Mouse (Mus musculus) liver, embryonic 12.5 days (tissue): ENCODE measurements around the gene Chrne. TPM values are rescaled to one million over a fixed set of nuclear protein-coding genes. Genes with fewer than 3 reads are reported as not detected.
A peak's percentile ranks its signal among the peaks of the same experiment; 100 is the strongest.

Experiments
- ATAC-seq: fragments of 200-750 bp; cut with Nextera tagmentation; 2 replicates; pipeline ENCODE4 v1.8.0; 2017; ENCODE audit warnings: moderate number of reproducible peaks, mild to moderate bottlenecking, moderate library complexity
- H3K27ac ChIP-seq: fragments of 300-500 bp; sonication (generic); 2 replicates; pipeline ENCODE4 v1.5.1; 2016; ENCODE audit warnings: mild to moderate bottlenecking
- H3K27me3 ChIP-seq: fragments of 300-500 bp; sonication (generic); replicated peaks from 2 replicates; pipeline ENCODE4 v1.6.1; 2016; ENCODE audit warnings: mild to moderate bottlenecking, moderate library complexity
- H3K36me3 ChIP-seq: fragments of 300-500 bp; sonication (generic); 2 replicates; pipeline ENCODE4 v1.6.1; 2016; ENCODE audit warnings: mild to moderate bottlenecking, moderate library complexity
- H3K4me1 ChIP-seq: fragments of 300-500 bp; sonication (generic); 2 replicates; pipeline ENCODE4 v1.6.1; 2016
- H3K4me2 ChIP-seq: fragments of 300-500 bp; sonication (generic); 2 replicates; pipeline ENCODE4 v1.6.1; 2016; ENCODE audit warnings: mild to moderate bottlenecking, moderate library complexity
- H3K4me3 ChIP-seq: fragments of 300-500 bp; sonication (generic); 2 replicates; pipeline ENCODE4 v1.5.1; 2016; ENCODE audit warnings: mild to moderate bottlenecking, moderate library complexity
- H3K9ac ChIP-seq: fragments of 300-500 bp; sonication (generic); 2 replicates; pipeline ENCODE4 v1.6.1; 2016; ENCODE audit warnings: mild to moderate bottlenecking, moderate library complexity
- H3K9me3 ChIP-seq: fragments of 300-500 bp; sonication (generic); replicated peaks from 2 replicates; pipeline ENCODE4 v1.6.1; 2016; ENCODE audit warnings: mild to moderate bottlenecking, moderate library complexity
- WGBS: fragments of 180-500 bp; shearing (Covaris S2); methylation state at CpG from one replicate; pipeline ENCODE4 v1.1.7; 2016; ENCODE audit not compliant: insufficient replicate concordance; 5-methylcytosine and 5-hydroxymethylcytosine counted together
- polyA plus RNA-seq: library from polyadenylated mRNA; unstranded; fragments of >200 nt; fragmentation: Nextera tagmentation; extraction: Ambion mirVana; gene quantifications from 2 replicates; pipeline ENCODE4 v1.2.1, GENCODE M21; 2016

Gene Chrne
- polyA plus RNA-seq, 1 experiment from 2014 or later, result not detected

- peak within 1 kb of the TSS; percentile 99 for H3K27ac ChIP-seq
- H3K36me3 ChIP-seq, result peaks cover 33% of the 10 kb centered on the region
- ATAC-seq, result no peak
- H3K9me3 ChIP-seq, result no peaks in the 10 kb centered on the region
- H3K4me3 ChIP-seq, result peak within 1 kb of the TSS; percentile 99
- 0 out of 2 replicates have a peak, but pooled peaks cover 9% of the 10 kb centered on the region for H3K27me3 ChIP-seq
- H3K4me1 ChIP-seq, result peaks cover 52% of the 10 kb centered on the region
- H3K4me2 ChIP-seq, result peak within 1 kb of the TSS; percentile 93
- H3K9ac ChIP-seq, result peak within 1 kb of the TSS; percentile 99
- 24% methylated on average over 3 of the region's 3 CpGs for WGBS
Measured at GRCm38 (mm10) chr11:70656964-70657363, 37.9 kb upstream of the Chrne start, which contains the start of gene Eno3. Eno3 (plus strand) TSS chr11:70657202.

- peak overlapping the region; percentile 99 for H3K4me3 ChIP-seq
- H3K4me1 ChIP-seq, result peaks cover 57% of the 10 kb centered on the region
- H3K27ac ChIP-seq, result peak overlapping the region; percentile 99
- H3K9ac ChIP-seq, result peak overlapping the region; percentile 99
- H3K4me2 ChIP-seq, result peak overlapping the region; percentile 93
- ATAC-seq, result no peak
- peaks cover 35% of the 10 kb centered on the region for H3K36me3 ChIP-seq
- H3K9me3 ChIP-seq, result no peaks in the 10 kb centered on the region
- 0 out of 2 replicates have a peak, but pooled peaks cover 9% of the 10 kb centered on the region for H3K27me3 ChIP-seq
- WGBS, result 19% methylated on average over 16 of the region's 16 CpGs
Measured at GRCm38 (mm10) chr11:70656456-70656927, 37.5 kb upstream of the Chrne start.

GRCm38 (mm10) chr11:70655571-70656455, 36.8 kb upstream of the Chrne start:
- peak overlapping the region; percentile 99 for H3K9ac ChIP-seq
- ATAC-seq, result peak; percentile 14; the same call in 1 of the 2 replicates
- 1% methylated on average over 61 of the region's 61 CpGs for WGBS

GRCm38 (mm10) chr11:70654923-70655570, 36.0 kb upstream of the Chrne start:
- peak overlapping the region; percentile 99 for H3K27ac ChIP-seq
- WGBS, result under 1% methylated on average over 47 of the region's 48 CpGs
- peaks cover 71% of the 10 kb centered on the region for H3K4me1 ChIP-seq

More at GRCm38 (mm10) chr11:70655571-70656455, 36.8 kb upstream of the Chrne start:
- peak overlapping the region; percentile 93 for H3K4me2 ChIP-seq
- H3K27ac ChIP-seq, result peak overlapping the region; percentile 99
- peak overlapping the region; percentile 99 for H3K4me3 ChIP-seq
- H3K9me3 ChIP-seq, result no peaks in the 10 kb centered on the region
- H3K4me1 ChIP-seq, result peaks cover 64% of the 10 kb centered on the region
- peaks cover 35% of the 10 kb centered on the region for H3K36me3 ChIP-seq
- 0 out of 2 replicates have a peak, but pooled peaks cover 9% of the 10 kb centered on the region for H3K27me3 ChIP-seq

GRCm38 (mm10) chr11:70654198-70654922, 35.3 kb upstream of the Chrne start, which contains the start of gene Pfn1:
Pfn1 (minus strand) TSS chr11:70654644.
- peak; percentile 46 for ATAC-seq
- Histone ChIP-seq H3K27me3 (0 out of 2 replicates have a peak, but pooled peaks cover 9% of the 10 kb centered on the region), H3K9ac (peak within 1 kb of the TSS; percentile 99), H3K36me3 (peaks cover 38% of the 10 kb centered on the region), H3K4me2 (peak within 1 kb of the TSS; percentile 93), H3K4me1 (peaks cover 78% of the 10 kb centered on the region), H3K9me3 (no peaks in the 10 kb centered on the region), H3K27ac (peak within 1 kb of the TSS; percentile 99), H3K4me3 (peak within 1 kb of the TSS; percentile 99)
- WGBS, result under 1% methylated on average over 58 of the region's 61 CpGs

More at GRCm38 (mm10) chr11:70654923-70655570, 36.0 kb upstream of the Chrne start:
- Histone ChIP-seq H3K27me3 (0 out of 2 replicates have a peak, but pooled peaks cover 9% of the 10 kb centered on the region), H3K4me3 (peak overlapping the region; percentile 99), H3K9me3 (no peaks in the 10 kb centered on the region), H3K9ac (peak overlapping the region; percentile 99), H3K36me3 (peaks cover 35% of the 10 kb centered on the region), H3K4me2 (peak overlapping the region; percentile 93)
- peak; percentile 58 for ATAC-seq

GRCm38 (mm10) chr11:70653345-70654197, 34.6 kb upstream of the Chrne start:
- H3K4me2 ChIP-seq, result peak overlapping the region; percentile 93
- under 1% methylated on average over 58 of the region's 63 CpGs for WGBS
- ATAC-seq, result peak; percentile 67

GRCm38 (mm10) chr11:70652884-70653344, 33.9 kb upstream of the Chrne start:
- Histone ChIP-seq H3K4me2 (peak overlapping the region; percentile 93), H3K27ac (peak overlapping the region; percentile 99), H3K4me1 (peaks cover 81% of the 10 kb centered on the region), H3K9me3 (no peaks in the 10 kb centered on the region), H3K36me3 (peaks cover 47% of the 10 kb centered on the region), H3K27me3 (0 out of 2 replicates have a peak, but pooled peaks cover 9% of the 10 kb centered on the region), H3K9ac (peak overlapping the region; percentile 99), H3K4me3 (peak overlapping the region; percentile 99)
- no peak for ATAC-seq
- WGBS, result 20% methylated on average over 6 of the region's 6 CpGs

More at GRCm38 (mm10) chr11:70653345-70654197, 34.6 kb upstream of the Chrne start:
- Histone ChIP-seq H3K27me3 (0 out of 2 replicates have a peak, but pooled peaks cover 9% of the 10 kb centered on the region), H3K9ac (peak overlapping the region; percentile 99), H3K4me3 (peak overlapping the region; percentile 99), H3K4me1 (peaks cover 81% of the 10 kb centered on the region), H3K27ac (peak overlapping the region; percentile 99), H3K36me3 (peaks cover 46% of the 10 kb centered on the region), H3K9me3 (no peaks in the 10 kb centered on the region)

GRCm38 (mm10) chr11:70652029-70652883, 33.2 kb upstream of the Chrne start:
- Histone ChIP-seq H3K4me2 (peak overlapping the region; percentile 93), H3K36me3 (peaks cover 47% of the 10 kb centered on the region), H3K9me3 (no peaks in the 10 kb centered on the region), H3K9ac (peak overlapping the region; percentile 99), H3K27ac (peak overlapping the region; percentile 99), H3K4me1 (peaks cover 76% of the 10 kb centered on the region), H3K4me3 (peak overlapping the region; percentile 99), H3K27me3 (0 out of 2 replicates have a peak, but pooled peaks cover 9% of the 10 kb centered on the region)
- 41% methylated on average over 12 of the region's 12 CpGs for WGBS
- no peak for ATAC-seq

- 41% methylated on average over 2 of the region's 2 CpGs for WGBS
- H3K9me3 ChIP-seq, result no peaks in the 10 kb centered on the region
- H3K27ac ChIP-seq, result peak overlapping the region; percentile 99
- peaks cover 70% of the 10 kb centered on the region for H3K4me1 ChIP-seq
- H3K4me3 ChIP-seq, result peak overlapping the region; percentile 29
- ATAC-seq, result no peak
- peak overlapping the region; percentile 93 for H3K4me2 ChIP-seq
- peaks cover 47% of the 10 kb centered on the region for H3K36me3 ChIP-seq
- 0 out of 2 replicates have a peak overlapping the region, but pooled peaks have one; percentile 47 for H3K9ac ChIP-seq
- 0 out of 2 replicates have a peak, but pooled peaks cover 3% of the 10 kb centered on the region for H3K27me3 ChIP-seq
Measured at GRCm38 (mm10) chr11:70651391-70651790, 32.4 kb upstream of the Chrne start.
